Mouse (Mus musculus) brain, embryonic 14.5 days (tissue): ENCODE results near the gene Cep170b.

ENCODE experiments used
- CTCF ChIP-seq: fragments of 200-500 bp; IDR thresholded peaks from 2 replicates; pipeline ENCODE4 v1.5.1; 2012; ENCODE audit warnings: inconsistent platforms, mild to moderate bottlenecking, moderate library complexity, borderline replicate concordance; ENCODE audit not compliant: insufficient read depth, insufficient read length; ENCODE audit errors: extremely low read depth
- POLR2A ChIP-seq: fragments of 200-500 bp; IDR thresholded peaks from 2 replicates; pipeline ENCODE4 v1.6.1; 2012; ENCODE audit warnings: mild to moderate bottlenecking, inconsistent platforms, borderline replicate concordance; ENCODE audit not compliant: poor library complexity, insufficient read depth, insufficient read length, severe bottlenecking; ENCODE audit errors: extremely low read depth

DNA sequence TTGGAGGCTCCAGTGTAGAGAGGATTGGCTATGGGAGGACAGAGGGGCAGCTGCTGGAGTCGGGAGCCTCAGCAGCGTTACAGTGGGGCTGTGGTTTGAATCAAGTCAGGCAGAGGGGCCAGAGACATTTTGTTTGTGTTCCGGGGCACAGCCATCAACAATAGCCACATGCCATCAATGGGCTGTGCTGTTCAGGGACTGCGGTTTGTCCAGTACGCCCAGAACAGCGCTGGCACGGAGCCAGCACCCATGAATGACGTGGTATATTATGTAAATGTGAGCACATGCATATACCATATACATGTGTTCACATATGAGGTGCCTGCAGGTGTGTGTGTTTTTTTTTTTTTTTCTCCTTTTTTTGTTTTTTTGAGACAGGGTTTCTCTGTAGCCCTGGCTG is 7.5 kb downstream of the Cep170b start:
- no peak for TF ChIP-seq CTCF
- no peak for TF ChIP-seq POLR2A
